Mouse (Mus musculus) B cell, adult 67 days (primary cell): Measurements from ENCODE around the gene Setd6. TPM values are rescaled to one million over a fixed set of nuclear protein-coding genes. Genes with fewer than 3 reads are reported as not detected.

Source experiments
- total RNA-seq, 2 experiments: library from RNA; stranded (reverse); gene quantifications; 4 replicates each; pipeline ENCODE4 v1.2.4; 2023

The Setd6 gene
- total RNA-seq: 10 to 100 TPM; 30.0 to 40.3 TPM

GRCm38 (mm10) chr8:95715676-95716531 is at the start of gene Setd6:
Gene Setd6 (plus strand): TSS chr8:95715881.

GRCm38 (mm10) chr8:95676631-95677030 is 39.0 kb upstream of the Setd6 start, which contains the start of gene Ndrg4:
Gene Ndrg4 (plus strand): TSS chr8:95676980.

Other genes starting within 250 kb of the Setd6 start
- gene Csnk2a2, start 225.8 kb upstream of the Setd6 start, total RNA-seq: 10 to 100 TPM; 84.3 to 92.1 TPM
- not detected for gene Ccdc113, start 181.8 kb upstream of the Setd6 start, total RNA-seq
- not detected for gene Prss54, start 139.5 kb upstream of the Setd6 start, total RNA-seq
- 1 to 10 TPM; 4.8 to 6.0 TPM for gene Gins3, start 82.4 kb upstream of the Setd6 start, total RNA-seq
- gene Ndrg4, start 38.9 kb upstream of the Setd6 start, total RNA-seq: under 1 TPM in 1 of 2 experiments, not detected in 1; 0.56 TPM
- 100 to 1,000 TPM; 327 to 346 TPM for gene Cnot1, start 91.6 kb downstream of the Setd6 start, total RNA-seq
- 10 to 100 TPM; 47.7 to 83.8 TPM for gene Sap18b, start 109.5 kb downstream of the Setd6 start, total RNA-seq
- 10 to 100 TPM; 20.9 to 22.5 TPM for gene Slc38a7, start 137.7 kb downstream of the Setd6 start, total RNA-seq
- 10 to 100 TPM; 66.8 to 74.2 TPM for gene Got2, start 172.7 kb downstream of the Setd6 start, total RNA-seq